Mouse (Mus musculus): Measurements from ENCODE around the gene Supt20.

DNA sequence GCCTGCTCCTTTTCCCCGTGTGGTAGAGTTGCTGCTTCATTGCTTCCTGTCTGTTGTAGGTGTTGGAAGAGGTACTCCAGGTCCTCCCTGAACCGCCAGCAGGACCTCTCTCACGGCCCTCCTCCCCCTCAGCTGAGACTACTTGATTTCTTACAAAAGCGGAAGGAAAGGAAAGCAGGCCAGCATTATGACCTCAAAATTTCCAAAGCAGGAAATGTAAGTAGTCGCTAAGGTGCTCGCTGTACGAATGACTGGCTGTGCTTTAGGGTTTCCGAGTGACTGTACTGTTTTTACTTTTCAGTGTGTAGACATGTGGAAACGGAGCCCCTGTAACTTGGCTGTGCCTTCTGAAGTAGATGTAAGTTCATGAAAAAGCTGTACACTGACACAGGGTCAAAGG lies 16.4 kb downstream of the Supt20 start:
- TF ChIP-seq POLR2A (IDR thresholded peaks at IDR 0.05; ENCODE audit: borderline replicate concordance, extremely low read depth, low read depth, low read length): no peak
- no peak for TF ChIP-seq CTCF (IDR thresholded peaks at IDR 0.05; ENCODE audit: insufficient read depth, low read length)

Measured in lung, adult 2 months (tissue).